Mouse (Mus musculus) hindbrain, embryonic 12.5 days (tissue): ENCODE measurements around the gene 4930402K13Rik. TPM values are rescaled to one million over a fixed set of nuclear protein-coding genes. Genes with fewer than 3 reads are reported as not detected.

Experiments used
- polyA plus RNA-seq: library from polyadenylated mRNA; unstranded; fragments of >200 nt; fragmentation: Nextera tagmentation; extraction: Ambion mirVana; gene quantifications from 2 replicates; pipeline ENCODE4 v1.2.1, GENCODE M21; 2016

4930402K13Rik gene
- polyA plus RNA-seq, 1 experiment from 2014 or later = not detected

Other genes with a start within 250 kb of the 4930402K13Rik start
- not detected in 2 replicates for gene Gm5751, start 230.3 kb upstream of the 4930402K13Rik start, polyA plus RNA-seq
- 16.6 and 17.2 TPM in 2 replicates for gene B630019K06Rik, start 212.2 kb upstream of the 4930402K13Rik start, polyA plus RNA-seq
- gene Fthl17b, start 141.6 kb upstream of the 4930402K13Rik start, polyA plus RNA-seq = not detected in 2 replicates
- gene Fthl17c, start 128.0 kb upstream of the 4930402K13Rik start, polyA plus RNA-seq = not detected in 2 replicates
- gene Fthl17d, start 117.8 kb upstream of the 4930402K13Rik start, polyA plus RNA-seq = not detected in 2 replicates
- not detected in 2 replicates for gene Fthl17e, start 71.1 kb upstream of the 4930402K13Rik start, polyA plus RNA-seq
- not detected in 2 replicates for gene Fthl17f, start 41.5 kb upstream of the 4930402K13Rik start, polyA plus RNA-seq
- gene Lancl3, start 95.3 kb downstream of the 4930402K13Rik start, polyA plus RNA-seq = 1.9 TPM in 2 replicates
- 0.35 TPM in 1 of 2 replicates, not detected in the other for gene Gm14862, start 152.3 kb downstream of the 4930402K13Rik start, polyA plus RNA-seq
- gene Xk, start 168.2 kb downstream of the 4930402K13Rik start, polyA plus RNA-seq = 3.9 and 4.4 TPM in 2 replicates
- not detected in 2 replicates for gene H2al1m, start 179.2 kb downstream of the 4930402K13Rik start, polyA plus RNA-seq
- not detected in 2 replicates for gene H2al1k, start 246.1 kb downstream of the 4930402K13Rik start, polyA plus RNA-seq